Mouse (Mus musculus) lung, adult 18-20 months (tissue): ENCODE data around the gene Rcan3.
A peak's percentile ranks its signal among the peaks of the same experiment; 100 is the strongest.

Source experiments
- DNase-seq, 2 experiments: peaks; one replicate each; pipeline ENCODE4 v3.0.0; 2022; ENCODE audit warnings: mixed read lengths in 2 of 2

Gene Rcan3

GRCm38 (mm10) chr4:135433443-135434394 lies at the start of gene Rcan3:
Gene Rcan3, minus strand, starts transcription at chr4:135433853.
- DNase-seq, result peak; percentile 74 to 76

- no peak for DNase-seq
Measured at GRCm38 (mm10) chr4:135480370-135480769, 46.7 kb upstream of the Rcan3 start.

GRCm38 (mm10) chr4:135477851-135478250 lies 44.2 kb upstream of the Rcan3 start:
- DNase-seq, result no peak

- DNase-seq, result no peak
Measured at GRCm38 (mm10) chr4:135463406-135463805, 29.8 kb upstream of the Rcan3 start.

- DNase-seq, result no peak
Measured at GRCm38 (mm10) chr4:135453572-135453971, 19.9 kb upstream of the Rcan3 start.

GRCm38 (mm10) chr4:135453164-135453563 lies 19.5 kb upstream of the Rcan3 start:
- peak in 1 of 2 experiments; percentile 31 for DNase-seq

GRCm38 (mm10) chr4:135451360-135452015 lies 17.8 kb upstream of the Rcan3 start:
- DNase-seq, result no peak

GRCm38 (mm10) chr4:135442473-135442872 lies 8.8 kb upstream of the Rcan3 start:
- DNase-seq, result no peak

- DNase-seq, result peak in 1 of 2 experiments; percentile 32
Measured at GRCm38 (mm10) chr4:135439904-135440522, 6.4 kb upstream of the Rcan3 start.

- DNase-seq, result peak; percentile 55 to 62
Measured at GRCm38 (mm10) chr4:135439188-135439647, 5.6 kb upstream of the Rcan3 start.

- no peak for DNase-seq
Measured at GRCm38 (mm10) chr4:135437924-135438323, 4.3 kb upstream of the Rcan3 start.

- peak in 1 of 2 experiments; percentile 61 for DNase-seq
Measured at GRCm38 (mm10) chr4:135436291-135436690, 2.6 kb upstream of the Rcan3 start.

- no peak for DNase-seq
Measured at GRCm38 (mm10) chr4:135434395-135434789, 739 bp upstream of the Rcan3 start.

GRCm38 (mm10) chr4:135433086-135433442 lies 589 bp downstream of the Rcan3 start:
- no peak for DNase-seq

- DNase-seq, result no peak
Measured at GRCm38 (mm10) chr4:135429990-135430760, 3.5 kb downstream of the Rcan3 start.

GRCm38 (mm10) chr4:135429383-135429782 lies 4.3 kb downstream of the Rcan3 start:
- DNase-seq, result no peak

GRCm38 (mm10) chr4:135426587-135426986 lies 7.1 kb downstream of the Rcan3 start:
- DNase-seq, result no peak

- DNase-seq, result no peak
Measured at GRCm38 (mm10) chr4:135425625-135426024, 8.0 kb downstream of the Rcan3 start.

GRCm38 (mm10) chr4:135420961-135421360 lies 12.7 kb downstream of the Rcan3 start:
- DNase-seq, result no peak

- no peak for DNase-seq
Measured at GRCm38 (mm10) chr4:135420416-135420815, 13.2 kb downstream of the Rcan3 start.

GRCm38 (mm10) chr4:135419996-135420395 lies 13.7 kb downstream of the Rcan3 start:
- no peak for DNase-seq

- DNase-seq, result no peak
Measured at GRCm38 (mm10) chr4:135416367-135416766, 17.3 kb downstream of the Rcan3 start.

- DNase-seq, result no peak
Measured at GRCm38 (mm10) chr4:135413491-135413890, 20.2 kb downstream of the Rcan3 start.
